Mouse (Mus musculus): ENCODE measurements around the gene Lin9.

The Lin9 gene

GRCm38 (mm10) chr1:180707368-180707767, 66.4 kb downstream of the Lin9 start:
- DNase-seq (ENCODE audit: low spot score in 2 of 2) = no peak

GRCm38 (mm10) chr1:180707813-180708212, 66.9 kb downstream of the Lin9 start:
- no peak for DNase-seq (ENCODE audit: low spot score in 2 of 2)

GRCm38 (mm10) chr1:180708935-180709776, 68.2 kb downstream of the Lin9 start:
- DNase-seq (ENCODE audit: low spot score in 2 of 2) = no peak

GRCm38 (mm10) chr1:180718756-180719155, 77.8 kb downstream of the Lin9 start:
- no peak for DNase-seq (ENCODE audit: low spot score in 2 of 2)

- no peak for DNase-seq (ENCODE audit: low spot score in 2 of 2)
Measured at GRCm38 (mm10) chr1:180719483-180719882, 78.5 kb downstream of the Lin9 start.

- DNase-seq (ENCODE audit: low spot score in 2 of 2) = peak; percentile 54 to 82
Measured at GRCm38 (mm10) chr1:180719951-180720689, 79.2 kb downstream of the Lin9 start.

GRCm38 (mm10) chr1:180722608-180723007, 81.7 kb downstream of the Lin9 start:
- DNase-seq (ENCODE audit: low spot score in 2 of 2) = no peak

GRCm38 (mm10) chr1:180723701-180724238, 82.8 kb downstream of the Lin9 start:
- DNase-seq (ENCODE audit: low spot score in 2 of 2) = no peak

GRCm38 (mm10) chr1:180725704-180726179, 84.8 kb downstream of the Lin9 start, which contains the start of gene Acbd3:
Gene Acbd3, plus strand, starts transcription at chr1:180726043.
- peak; percentile 85 to 88 for DNase-seq (ENCODE audit: low spot score in 2 of 2)

GRCm38 (mm10) chr1:180726183-180726582, 85.2 kb downstream of the Lin9 start:
- DNase-seq (ENCODE audit: low spot score in 2 of 2) = no peak

GRCm38 (mm10) chr1:180729231-180729630, 88.3 kb downstream of the Lin9 start:
- DNase-seq (ENCODE audit: low spot score in 2 of 2) = no peak

All from urinary bladder, adult 18-20 months (tissue).